ENCODE assay signal across 8 mouse cellular contexts in the genomic region with DNA sequence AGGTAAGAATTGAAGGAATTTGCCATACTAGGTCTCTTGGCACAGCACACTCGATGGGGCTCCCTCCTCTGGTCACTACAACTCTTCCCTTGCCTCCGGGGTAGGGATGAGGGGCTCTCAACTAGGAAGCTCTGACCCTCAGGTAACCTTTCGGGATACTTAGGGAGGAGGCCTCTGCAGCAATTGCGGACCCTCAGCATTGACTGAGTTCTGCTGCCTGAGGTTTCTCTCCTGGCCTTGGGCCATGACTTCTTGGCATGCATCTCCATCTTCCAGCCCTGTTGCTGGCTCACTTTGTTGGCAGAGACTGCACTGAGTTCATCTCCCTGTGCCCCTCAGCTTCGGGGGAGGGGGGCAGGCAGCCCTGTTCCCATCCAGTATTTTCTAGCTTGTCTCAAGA.
A peak's percentile ranks its signal among the peaks of the same experiment; 100 is the strongest.
DNase-seq lines count a peak whose midpoint lies in the region; ATAC-seq lines count a peak whose summit lies in the region.

No protein-coding gene starts in this region.

- intact Hi-C loops in gastrocnemius, postnatal 36 days (cut with DNase I): no loop called here

- H3K27ac ChIP-seq in hindbrain, embryonic 15.5 days (replicated peaks): no peak overlapping the region
- H3K27ac ChIP-seq in hindbrain, embryonic 12.5 days: no peak overlapping the region

- H3K4me2 ChIP-seq in hindbrain, embryonic 15.5 days: no peak overlapping the region
- no peak overlapping the region for H3K4me2 ChIP-seq in hindbrain, embryonic 12.5 days (replicated peaks)

- peaks cover 17% of the 10 kb centered on the region; the same call in 1 of the 2 replicates for H3K4me1 ChIP-seq in hindbrain, embryonic 15.5 days (replicated peaks)
- H3K4me1 ChIP-seq in hindbrain, embryonic 12.5 days: peaks cover 2% of the 10 kb centered on the region; the same call in 1 of the 2 replicates

- no peaks in the 10 kb centered on the region for H3K9me3 ChIP-seq in hindbrain, embryonic 15.5 days
- no peaks in the 10 kb centered on the region for H3K9me3 ChIP-seq in hindbrain, embryonic 12.5 days (replicated peaks)

- peak; percentile 62 for DNase-seq in adrenal gland, postnatal 14 days
- peak; percentile 44 to 56 for DNase-seq in cerebellum, postnatal 36 days
- peak; percentile 51 to 74 for DNase-seq in kidney, postnatal 36 days
- no peak for DNase-seq in gastrocnemius, postnatal 36 days
- DNase-seq in right cerebral cortex, adult 2 months (ENCODE audit: low spot score in 2 of 2): no peak
- DNase-seq in left cerebral cortex, adult 11 months (ENCODE audit: low spot score): no peak

- H3K27me3 ChIP-seq in hindbrain, embryonic 15.5 days: no peaks in the 10 kb centered on the region
- no peaks in the 10 kb centered on the region for H3K27me3 ChIP-seq in hindbrain, embryonic 12.5 days

- WGBS in hindbrain, embryonic 15.5 days: 79% methylated on average over 5 of the region's 5 CpGs
- 89% methylated on average over 5 of the region's 5 CpGs for WGBS in hindbrain, embryonic 12.5 days

- H3K9ac ChIP-seq in hindbrain, embryonic 15.5 days: no peak overlapping the region
- no peak overlapping the region for H3K9ac ChIP-seq in hindbrain, embryonic 12.5 days

- ATAC-seq in hindbrain, embryonic 15.5 days (ENCODE audit: low FRiP score, low read depth): peak; percentile 31; the same call in 1 of the 2 replicates
- ATAC-seq in hindbrain, embryonic 12.5 days (ENCODE audit: low FRiP score): no peak

- no peak overlapping the region for H3K4me3 ChIP-seq in hindbrain, embryonic 15.5 days
- H3K4me3 ChIP-seq in hindbrain, embryonic 12.5 days: no peak overlapping the region

- peaks cover 9% of the 10 kb centered on the region; the same call in 1 of the 2 replicates for H3K36me3 ChIP-seq in hindbrain, embryonic 15.5 days
- peaks cover 11% of the 10 kb centered on the region for H3K36me3 ChIP-seq in hindbrain, embryonic 12.5 days

Comparison
In these comparisons a context has a peak if more than half of its experiments do, and no peak if none do; other contexts are left out.
1. DNase-seq: peak in adrenal gland, postnatal 14 days (single experiment), cerebellum, postnatal 36 days (2 of 2) and kidney, postnatal 36 days (2 of 2); none in gastrocnemius, postnatal 36 days (0 of 2), right cerebral cortex, adult 2 months (0 of 2) and left cerebral cortex, adult 11 months (single experiment).